Mouse (Mus musculus) frontal cortex, adult 2 months (tissue): ENCODE measurements around the gene Golm1. TPM values are rescaled to one million over a fixed set of nuclear protein-coding genes. Genes with fewer than 3 reads are reported as not detected.
"Not testable (repeated sequence)": the region's sequence is repeated elsewhere in the genome, so short reads cannot be mapped to it uniquely, and the experiment has no call there.

Experiments
- DNase-seq, 2 experiments: peaks; one replicate each; pipeline ENCODE4 v3.0.0; 2022; ENCODE audit warnings: low spot score in 1 of 2; ENCODE audit errors: extremely low spot score in 1 of 2
- polyA plus RNA-seq: library from polyadenylated mRNA; depleted of rRNA; stranded (reverse); fragments of >200 nt; gene quantifications from 2 replicates; pipeline ENCODE4 v1.2.3, GENCODE M21; 2012; rRNA removed

Gene Golm1
- polyA plus RNA-seq: 13.6 and 14.9 TPM in 2 replicates

GRCm38 (mm10) chr13:59675151-59676011 is at the start of gene Golm1:
Golm1 (minus strand) TSS chr13:59675811.
- DNase-seq: peak in 1 of 2 experiments; percentile 58

GRCm38 (mm10) chr13:59722089-59722488 is 46.5 kb upstream of the Golm1 start:
- DNase-seq: not testable (repeated sequence)

GRCm38 (mm10) chr13:59719475-59719874 is 43.9 kb upstream of the Golm1 start:
- no peak for DNase-seq

DNA sequence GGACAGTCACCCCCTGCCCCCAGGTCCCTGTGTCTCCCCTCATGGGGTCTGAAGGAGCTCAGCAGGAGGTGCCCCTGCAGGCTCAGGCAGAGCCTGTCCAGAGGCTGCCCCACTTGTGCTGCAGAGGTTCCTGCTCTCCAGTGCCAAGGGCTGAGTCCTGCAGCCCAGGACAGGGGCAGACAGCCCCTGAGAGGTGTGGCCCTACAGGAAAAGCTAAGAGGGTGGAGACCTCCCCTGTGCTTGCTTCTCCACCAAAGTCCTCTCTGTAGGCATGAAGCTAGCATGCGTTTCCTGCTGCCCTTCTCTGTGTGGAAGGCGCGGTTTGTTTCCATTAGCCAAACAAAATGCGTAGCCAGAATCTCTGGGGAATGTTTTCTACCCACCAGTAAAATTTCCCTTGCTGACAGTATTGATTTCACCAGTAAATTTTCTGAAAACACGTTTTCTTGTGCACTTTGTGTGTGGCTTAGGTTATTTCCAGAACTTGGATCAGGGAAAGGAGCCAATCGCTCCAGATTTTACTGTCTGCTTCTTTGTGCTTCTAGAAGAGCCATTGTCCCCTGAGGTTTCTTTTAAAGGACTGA is 43.3 kb upstream of the Golm1 start:
- DNase-seq: not testable (repeated sequence)

GRCm38 (mm10) chr13:59713710-59714109 is 38.1 kb upstream of the Golm1 start:
- DNase-seq: no peak

DNA sequence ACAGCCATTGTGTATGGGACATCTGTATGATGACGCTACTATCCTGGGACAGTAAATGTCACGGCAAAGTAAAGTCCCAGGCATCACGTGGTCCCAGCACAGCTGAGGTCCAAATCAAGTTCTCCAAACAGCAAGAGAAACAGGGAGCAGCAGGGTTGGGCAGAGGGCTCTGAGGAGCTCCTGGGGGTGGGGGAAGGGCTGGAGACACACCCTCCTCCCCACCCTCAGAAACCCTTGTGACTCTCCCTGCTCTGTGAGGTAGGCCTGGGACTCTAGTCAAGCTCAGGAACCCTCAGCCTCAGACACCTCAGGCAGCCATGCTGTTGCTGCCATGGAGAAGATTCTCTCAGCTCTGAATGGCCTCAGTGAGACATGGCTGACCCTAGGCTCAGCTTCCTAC is 36.4 kb upstream of the Golm1 start, which contains the start of gene Spata31d1b:
TSS of gene Spata31d1b (plus strand) at position 301 of the 400 bp plus-strand sequence.
- not testable (repeated sequence) for DNase-seq

DNA sequence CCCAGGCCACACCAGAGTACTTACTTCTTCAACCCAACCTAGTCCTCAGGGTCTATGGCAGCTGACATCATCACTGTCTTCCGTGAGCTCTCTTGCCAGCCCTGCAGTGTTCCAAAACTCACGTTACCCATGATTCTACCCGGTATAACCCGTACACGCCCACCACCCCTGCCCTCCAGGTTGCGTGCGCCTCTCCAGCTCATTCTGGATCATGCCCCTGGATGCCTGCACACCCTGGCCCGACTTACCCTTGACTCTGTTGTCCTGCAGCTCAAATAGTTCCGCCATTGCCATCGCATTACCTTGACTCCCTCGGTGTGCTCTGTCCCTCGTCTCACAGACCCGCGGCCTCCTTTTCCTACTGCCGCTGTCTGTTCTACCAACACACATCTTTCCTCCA is 34.6 kb upstream of the Golm1 start, which contains the start of gene Spata31d1a:
TSS of gene Spata31d1a (minus strand) at position 101 of the 400 bp plus-strand sequence.
- no peak for DNase-seq

GRCm38 (mm10) chr13:59704562-59704961 is 29.0 kb upstream of the Golm1 start:
- peak in 1 of 2 experiments; percentile 48 for DNase-seq

DNA sequence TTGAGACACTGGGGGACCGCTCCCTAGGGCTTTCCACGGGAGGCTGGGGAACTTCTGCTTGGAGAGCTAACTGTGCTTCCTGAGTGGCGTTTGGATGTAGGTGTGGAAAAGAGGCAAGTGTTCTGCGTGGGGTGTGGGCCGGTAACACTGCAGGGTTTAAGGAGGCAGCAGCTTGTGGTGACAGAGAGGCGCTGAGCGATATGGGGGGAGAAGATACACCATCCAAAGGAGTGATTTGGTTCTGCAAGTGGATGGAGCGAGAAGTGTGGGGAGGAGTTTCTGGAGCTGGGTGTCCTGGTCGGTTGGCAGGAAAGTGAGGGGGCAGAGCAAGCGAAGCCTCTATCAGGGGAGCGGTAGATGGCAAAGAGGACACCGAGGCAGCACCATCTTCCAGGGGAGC is 27.9 kb upstream of the Golm1 start:
- DNase-seq: peak; percentile 36 to 65

- not testable (repeated sequence) for DNase-seq
Observed at GRCm38 (mm10) chr13:59700137-59700536, 24.5 kb upstream of the Golm1 start.

GRCm38 (mm10) chr13:59699131-59699530 is 23.5 kb upstream of the Golm1 start:
- peak in 1 of 2 experiments; percentile 24 for DNase-seq

DNA sequence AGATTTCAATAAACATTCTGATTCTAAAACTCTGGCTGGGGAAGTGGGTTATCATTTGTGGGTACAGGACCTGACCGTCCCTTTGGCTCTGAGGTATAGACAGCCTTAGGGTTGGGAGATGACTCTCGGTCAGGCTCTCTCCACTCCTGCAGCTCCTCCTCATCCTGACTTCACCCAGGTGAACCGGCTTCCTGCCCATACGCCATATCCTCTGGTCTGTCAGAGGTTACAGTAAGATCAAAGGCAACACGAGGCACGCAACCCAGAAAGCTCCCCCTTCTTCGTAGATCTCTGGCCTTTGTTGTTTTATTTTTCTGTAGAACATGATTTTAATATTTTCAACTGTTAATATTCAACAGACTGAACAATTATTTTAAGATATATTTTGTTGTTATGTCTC is 20.2 kb upstream of the Golm1 start:
- DNase-seq: no peak

- DNase-seq: no peak
Observed at GRCm38 (mm10) chr13:59694008-59694407, 18.4 kb upstream of the Golm1 start, which contains the start of gene 4921517D22Rik. 4921517D22Rik (minus strand) TSS chr13:59694108.

DNA sequence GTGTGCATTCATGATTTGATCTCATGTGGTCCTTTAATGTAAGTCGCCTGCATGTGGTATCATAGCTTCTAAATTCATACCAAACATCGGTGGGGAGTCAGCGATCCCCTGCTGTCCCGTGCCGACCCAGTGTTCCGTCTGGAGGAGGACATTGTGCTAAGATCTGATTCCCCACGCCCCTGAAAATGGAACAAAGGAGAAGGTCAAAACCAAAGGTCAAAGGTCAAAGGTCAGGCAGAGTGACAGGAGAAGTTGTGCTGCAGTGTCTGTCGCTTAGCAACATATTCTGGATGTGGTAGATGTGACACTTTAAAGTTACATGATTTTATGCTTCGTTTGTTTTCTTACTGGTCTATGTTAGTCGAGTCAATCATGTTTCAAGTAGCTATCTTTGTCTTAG is 15.9 kb upstream of the Golm1 start:
- DNase-seq: no peak

DNA sequence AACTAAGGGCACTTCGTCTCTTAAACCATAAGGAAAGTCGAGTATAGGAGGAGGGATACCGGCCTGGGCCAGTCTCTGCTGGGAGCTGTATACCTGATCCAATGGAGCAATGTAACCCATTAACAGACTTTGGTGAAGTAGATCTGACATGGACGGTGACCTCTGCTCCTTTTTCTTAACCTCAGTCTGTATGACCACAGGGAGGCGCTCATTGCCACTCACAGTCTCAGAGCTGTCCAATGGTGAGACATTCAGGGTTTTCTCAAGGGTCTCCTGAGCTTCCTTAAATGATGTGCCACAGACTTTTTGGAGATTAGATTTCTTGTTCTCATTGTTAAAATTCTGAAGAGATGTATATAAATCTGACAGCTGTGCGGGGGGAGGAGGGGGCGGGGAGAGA is 15.0 kb upstream of the Golm1 start:
- no peak for DNase-seq

DNA sequence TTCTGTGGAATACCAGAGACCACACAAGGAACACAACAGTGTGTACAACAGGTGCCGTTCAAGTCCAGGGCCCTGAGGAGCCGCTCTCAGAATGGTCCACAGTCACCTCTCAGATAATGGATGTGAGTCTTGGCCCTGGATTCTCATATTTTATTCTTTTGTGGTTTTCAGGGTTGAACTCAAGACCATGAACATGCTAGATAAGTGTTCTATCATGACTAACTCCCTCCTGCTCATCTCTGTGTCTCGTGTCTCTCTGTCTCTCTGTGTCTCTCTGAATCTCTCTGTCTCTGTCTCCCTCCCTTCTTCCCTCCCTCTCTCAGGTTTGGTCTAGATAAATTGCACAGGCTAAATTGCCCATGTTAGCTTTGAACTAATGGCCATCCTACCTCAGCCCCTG is 14.2 kb upstream of the Golm1 start:
- no peak for DNase-seq

DNA sequence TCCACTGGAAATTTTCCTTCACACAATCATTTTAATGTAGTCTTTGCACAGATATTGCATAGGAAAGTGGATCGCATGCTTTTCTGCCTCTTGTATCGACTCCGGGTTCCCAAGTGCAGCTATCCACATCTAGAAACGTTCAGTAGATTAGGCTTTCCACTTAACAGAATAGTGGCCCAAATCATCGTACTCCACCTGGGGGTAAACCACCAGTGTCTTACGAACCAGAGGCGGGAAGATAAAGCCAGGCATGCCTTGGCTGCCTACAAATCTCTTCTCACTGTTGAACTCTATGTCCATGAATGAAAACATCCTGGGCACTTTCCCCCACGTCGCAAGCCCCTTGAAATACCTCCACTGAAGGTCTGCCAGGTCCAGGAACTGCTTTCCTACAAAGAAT is 13.7 kb upstream of the Golm1 start:
- DNase-seq: no peak

DNA sequence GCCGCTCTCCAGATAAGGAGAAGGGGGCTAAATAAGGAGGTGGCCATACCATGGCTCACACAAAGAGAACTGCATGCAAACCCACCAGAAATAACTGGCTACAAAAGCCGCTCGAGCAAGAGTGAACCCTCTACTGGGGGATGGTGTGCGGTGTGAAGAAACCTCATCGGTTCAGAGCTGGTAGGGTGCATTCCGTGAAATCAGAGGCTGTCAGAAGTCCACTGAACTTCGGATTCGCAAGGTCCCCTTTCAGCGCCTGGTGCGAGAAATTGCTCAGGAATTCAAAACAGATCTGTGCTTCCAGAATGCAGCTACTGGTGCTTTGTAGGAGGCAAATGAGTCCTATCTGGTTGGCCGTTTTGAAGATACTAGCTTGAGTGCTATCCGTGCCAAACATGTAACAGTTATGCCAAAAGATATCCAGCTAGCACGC is 12.7 kb upstream of the Golm1 start:
- peak in 1 of 2 experiments; percentile 45 for DNase-seq

DNA sequence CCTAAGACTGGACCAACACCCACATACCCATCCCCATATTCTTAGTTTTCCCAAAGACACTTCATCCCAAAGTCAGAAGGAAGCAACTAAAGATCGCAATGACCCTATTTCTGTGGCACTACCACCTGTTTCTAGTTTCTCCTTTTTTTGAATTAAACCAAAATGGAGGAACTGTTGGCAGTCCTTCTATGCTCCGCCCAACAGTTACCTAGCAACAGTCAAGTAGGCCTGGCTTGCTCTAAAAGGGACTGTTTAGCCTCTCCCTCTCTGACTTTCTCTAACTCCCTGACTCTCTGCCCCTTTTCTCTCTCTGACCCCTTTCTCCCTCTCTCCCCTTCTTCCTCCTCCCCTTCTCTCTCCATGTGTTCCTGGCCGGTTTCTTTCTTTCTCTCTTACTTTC is 9.6 kb upstream of the Golm1 start:
- no peak for DNase-seq

GRCm38 (mm10) chr13:59682629-59683028 is 7.0 kb upstream of the Golm1 start:
- DNase-seq: no peak

GRCm38 (mm10) chr13:59679908-59680307 is 4.3 kb upstream of the Golm1 start:
- no peak for DNase-seq

GRCm38 (mm10) chr13:59679306-59679705 is 3.7 kb upstream of the Golm1 start:
- no peak for DNase-seq
